Mouse (Mus musculus): ENCODE results near the gene Zbtb25. TPM values are rescaled to one million over a fixed set of nuclear protein-coding genes. Genes with fewer than 3 reads are reported as not detected.

Gene Zbtb25
- total RNA-seq, 1 experiment from 2014 or later, result 12.9 TPM

- DNase-seq, result no peak
Measured at GRCm38 (mm10) chr12:76376649-76377048, 7.2 kb upstream of the Zbtb25 start.

- DNase-seq, result no peak
Measured at GRCm38 (mm10) chr12:76375506-76375905, 6.1 kb upstream of the Zbtb25 start.

- DNase-seq, result no peak
Measured at GRCm38 (mm10) chr12:76374911-76375310, 5.5 kb upstream of the Zbtb25 start.

- DNase-seq, result no peak
Measured at GRCm38 (mm10) chr12:76373991-76374390, 4.6 kb upstream of the Zbtb25 start.

- DNase-seq, result no peak
Measured at GRCm38 (mm10) chr12:76372881-76373818, 3.7 kb upstream of the Zbtb25 start.

- DNase-seq, result no peak
Measured at GRCm38 (mm10) chr12:76372046-76372445, 2.6 kb upstream of the Zbtb25 start.

- peak; percentile 86 for DNase-seq
Measured at GRCm38 (mm10) chr12:76370831-76371571, 1.6 kb upstream of the Zbtb25 start.

- peak; percentile 81 for DNase-seq
Measured at GRCm38 (mm10) chr12:76369978-76370830, 802 bp upstream of the Zbtb25 start, which contains the start of gene Zbtb1. Gene Zbtb1 (plus strand): TSS chr12:76370266.

GRCm38 (mm10) chr12:76368790-76369205, 604 bp downstream of the Zbtb25 start:
- peak; percentile 58 for DNase-seq

- DNase-seq, result no peak
Measured at GRCm38 (mm10) chr12:76368201-76368789, 1.1 kb downstream of the Zbtb25 start.

- DNase-seq, result peak; percentile 24
Measured at GRCm38 (mm10) chr12:76367096-76367995, 2.1 kb downstream of the Zbtb25 start.

GRCm38 (mm10) chr12:76366276-76366675, 3.1 kb downstream of the Zbtb25 start:
- DNase-seq, result no peak

GRCm38 (mm10) chr12:76362303-76362676, 7.1 kb downstream of the Zbtb25 start:
- DNase-seq, result no peak

- no peak for DNase-seq
Measured at GRCm38 (mm10) chr12:76361405-76362302, 7.7 kb downstream of the Zbtb25 start.

- DNase-seq, result no peak
Measured at GRCm38 (mm10) chr12:76360868-76361267, 8.5 kb downstream of the Zbtb25 start.

- no peak for DNase-seq
Measured at GRCm38 (mm10) chr12:76349680-76350220, 19.7 kb downstream of the Zbtb25 start.

GRCm38 (mm10) chr12:76345759-76346455, 23.5 kb downstream of the Zbtb25 start:
- no peak for DNase-seq

- DNase-seq, result peak; percentile 37
Measured at GRCm38 (mm10) chr12:76341080-76341479, 28.3 kb downstream of the Zbtb25 start.
